9 mouse cellular contexts compared by ENCODE assay signal in genomic region chr13:45820473-45821230, GRCm38 (mm10).
DNase-seq lines count a peak whose midpoint lies in the region; ATAC-seq and TF ChIP-seq lines count a peak whose summit lies in the region.
"Had no signal": no experiment of that assay in that cellular context is flagged by ENCODE, and none has a peak within 500 bp of the region (broad histone marks: within the 10 kb centered on the region; RNA-seq: fewer than 3 reads in every experiment).

No protein-coding gene starts in this region.

- H3K36me3 ChIP-seq in ES-E14 (ENCODE audit: control insufficient read depth, insufficient read depth, low read length, poor library complexity, severe bottlenecking): no peaks in the 10 kb centered on the region

- 0 out of 2 replicates have a peak overlapping the region, but pooled peaks have one; percentile 35 for H3K27ac ChIP-seq in ES-E14 (ENCODE audit: insufficient read depth, low read depth, low read length, poor library complexity, severe bottlenecking)

- H3K9me3 ChIP-seq in ES-E14 (ENCODE audit: control insufficient read depth, insufficient read depth, low read depth, low read length): no peaks in the 10 kb centered on the region

- H3K9ac ChIP-seq in ES-E14 (ENCODE audit: insufficient read depth, low read depth, low read length, poor library complexity, severe bottlenecking): no peak overlapping the region

- intact Hi-C loops in heart, postnatal 36 days (cut with DNase I): loop anchor here (5.0 kb wide), 1 partner anchor 142 kb away; no protein-coding TSS in a partner anchor

- in situ Hi-C loops in ES-E14 (cut with MboI; ENCODE audit: low sequenced_read_pairs in 2 of 2, unreplicated experiment in 2 of 2): no loop called here

- H3K4me1 ChIP-seq in ES-E14 (ENCODE audit: control insufficient read depth in 2 of 2, insufficient read depth in 2 of 2, low read length in 2 of 2, poor library complexity in 1 of 2): no peaks in the 10 kb centered on the region
- H3K4me1 ChIP-seq: megakaryocyte, embryonic 14.5 days had no signal

- no peak for DNase-seq in frontal cortex, postnatal 25 days (ENCODE audit: low spot score in 2 of 2)
- no peak for DNase-seq in ES-E14 (ENCODE audit: low read depth, low spot score)
- DNase-seq in embryo, embryonic 9.5 days (ENCODE audit: extremely low spot score): peak; percentile 22
- DNase-seq in heart, postnatal 36 days: peak; percentile 16 to 41
- DNase-seq in cerebellum, adult 9-10 months: no peak

- 0 out of 2 replicates have a peak, but pooled peaks have one; percentile 32 for ATAC-seq in frontal cortex, adult (ENCODE audit: low TSS enrichment)
- ATAC-seq in erythroblast, adult 5-6 weeks (replicated peaks; ENCODE audit: low FRiP score, poor library complexity, severe bottlenecking): no peak
- ATAC-seq in megakaryocyte, adult 5-6 weeks (ENCODE audit: poor library complexity, severe bottlenecking): no peak

- no peak overlapping the region for H3K4me3 ChIP-seq in ES-E14 (ENCODE audit: insufficient read depth in 1 of 2, low read depth in 1 of 2, low read length in 2 of 2, poor library complexity in 1 of 2, severe bottlenecking in 1 of 2)
- H3K4me3 ChIP-seq: megakaryocyte, embryonic 14.5 days had no signal

TF ChIP-seq in ES-E14, 5 proteins besides CTCF, POLR2A, EP300 and RAD21:
- no peak for TF ChIP-seq MAFK (IDR thresholded peaks at IDR 0.05; ENCODE audit: insufficient read depth, low read depth, low read length)
- TF ChIP-seq ZC3H11A (IDR thresholded peaks at IDR 0.05; ENCODE audit: borderline replicate concordance, low read depth, low read length): no peak
- TF ChIP-seq CHD2 (IDR thresholded peaks at IDR 0.05; ENCODE audit: low read depth, low read length): no peak
- TF ChIP-seq HCFC1 (IDR thresholded peaks at IDR 0.05; ENCODE audit: borderline replicate concordance, insufficient read depth, low read length): no peak
- TF ChIP-seq ZNF384 (IDR thresholded peaks at IDR 0.05; ENCODE audit: low read depth, low read length): no peak

Comparison
In these comparisons a context has a peak if more than half of its experiments do, and no peak if none do; other contexts are left out.
1. DNase-seq: peak in embryo, embryonic 9.5 days (single experiment) and heart, postnatal 36 days (2 of 2); none in frontal cortex, postnatal 25 days (0 of 2), ES-E14 (single experiment) and cerebellum, adult 9-10 months (single experiment).